Mouse (Mus musculus) Patski (cell line): ENCODE results near the gene Sdc4. TPM values are rescaled to one million over a fixed set of nuclear protein-coding genes. Genes with fewer than 3 reads are reported as not detected.

ENCODE experiments used
- ATAC-seq: fragments of 100-300 bp; one replicate; pipeline ENCODE4 v1.8.0; 2021
- CTCF ChIA-PET: fragments of 350-600 bp; sonication (Branson Sonifier 250); formaldehyde crosslinking; loops from one replicate; lab custom pipeline; 2022; ENCODE audit warnings: inconsistent platforms; lab: Charles Lee
- POLR2A ChIA-PET: fragments of 350-600 bp; sonication (Branson Sonifier 250); formaldehyde crosslinking; loops from one replicate; lab custom pipeline; 2022; ENCODE audit warnings: antibody characterized with exemption, inconsistent platforms; lab: Charles Lee
- DNase-seq: peaks from one replicate; pipeline ENCODE4 v3.0.0-alpha.2; 2011; ENCODE audit warnings: low read depth, low spot score
- H3K27me3 ChIP-seq: fragments of 371-371 bp; one replicate; pipeline ENCODE4 v1.5.1; 2021
- CTCF ChIP-seq: fragments of 100-300 bp; IDR thresholded peaks from one replicate; pipeline ENCODE4 v1.5.1; 2021
- in situ Hi-C: fragments of 300-500 bp; cut with MboI; formaldehyde crosslinking; loops from 3 replicates; pipeline ENCODE4 v1.11.1; 2018; ENCODE audit warnings: low pct_unique_long_range_greater_than_20kb, mixed read lengths
- polyA plus RNA-seq: library from polyadenylated mRNA; unstranded; gene quantifications from one replicate; pipeline ENCODE4 v1.2.3, GENCODE M21; 2021

The Sdc4 gene
- polyA plus RNA-seq, result 672 TPM

GRCm38 (mm10) chr2:164443460-164444000 is at the start of gene Sdc4:
Gene Sdc4, minus strand, starts transcription at chr2:164443887.
- CTCF ChIA-PET, result interaction anchor here (0.8 kb wide), 1 partner anchor 13 kb away, joined by 3 read pairs; the partner anchor contains the start of gene Sys1
- no peak for ATAC-seq
- in situ Hi-C loops, result no loop called here
- no peak for DNase-seq
- no peak for TF ChIP-seq CTCF
- POLR2A ChIA-PET, result interaction anchor here (1.0 to 9.4 kb wide), 4 partner anchors 11 to 75 kb away, joined by 3 to 110 read pairs (median 20); partner anchors contain the start of gene Sys1
- H3K27me3 ChIP-seq, result no peaks in the 10 kb centered on the region

GRCm38 (mm10) chr2:164487812-164488211 is 44.1 kb upstream of the Sdc4 start:
- TF ChIP-seq CTCF, result no peak
- ChIA-PET CTCF (interaction anchor here (1.2 to 2.3 kb wide), 3 partner anchors 8 to 30 kb away, joined by 3 to 7 read pairs (median 5); no protein-coding TSS in a partner anchor), POLR2A (interaction anchor here (0.5 to 1.3 kb wide), 2 partner anchors 9 to 24 kb away, joined by 4 to 5 read pairs; partner anchors contain the start of gene Pigt)
- DNase-seq (no peak), ATAC-seq (no peak)
- in situ Hi-C loops, result no loop called here
- no peaks in the 10 kb centered on the region for H3K27me3 ChIP-seq

- ChIA-PET POLR2A (interaction anchor here (1.3 to 1.7 kb wide), 2 partner anchors 22 to 24 kb away, joined by 4 to 6 read pairs; no protein-coding TSS in a partner anchor), CTCF (interaction anchor here (0.9 to 2.3 kb wide), 5 partner anchors 12 to 43 kb away, joined by 3 to 7 read pairs (median 4); no protein-coding TSS in a partner anchor)
- H3K27me3 ChIP-seq, result no peaks in the 10 kb centered on the region
- TF ChIP-seq CTCF, result no peak
- in situ Hi-C loops, result no loop called here
- no peak for DNase-seq
- peak; percentile 10 for ATAC-seq
Measured at GRCm38 (mm10) chr2:164487115-164487527, 43.4 kb upstream of the Sdc4 start.

GRCm38 (mm10) chr2:164486258-164487114 is 42.8 kb upstream of the Sdc4 start:
- no peak for TF ChIP-seq CTCF

GRCm38 (mm10) chr2:164485681-164486257 is 42.1 kb upstream of the Sdc4 start, which contains the start of gene Dbndd2:
Gene Dbndd2, plus strand, starts transcription at chr2:164486106.
- ChIA-PET CTCF (interaction anchor here (0.6 to 3.2 kb wide), 8 partner anchors 10 to 68 kb away, joined by 3 to 17 read pairs (median 4); partner anchors contain the start of gene Trp53tg5), POLR2A (interaction anchor here (1.0 to 2.6 kb wide), 6 partner anchors 11 to 46 kb away, joined by 3 to 10 read pairs (median 4); no protein-coding TSS in a partner anchor)
- no peak for DNase-seq
- in situ Hi-C loops, result no loop called here
- H3K27me3 ChIP-seq, result no peaks in the 10 kb centered on the region
- no peak for TF ChIP-seq CTCF
- peak; percentile 72 for ATAC-seq

More at GRCm38 (mm10) chr2:164486258-164487114, 42.8 kb upstream of the Sdc4 start:
- in situ Hi-C loops, result no loop called here
- peak; percentile 54 for ATAC-seq
- H3K27me3 ChIP-seq, result no peaks in the 10 kb centered on the region
- ChIA-PET CTCF (interaction anchor here (0.9 to 1.9 kb wide), 5 partner anchors 12 to 44 kb away, joined by 3 to 7 read pairs (median 4); no protein-coding TSS in a partner anchor), POLR2A (interaction anchor here (1.0 to 2.6 kb wide), 5 partner anchors 11 to 46 kb away, joined by 3 to 10 read pairs (median 4); no protein-coding TSS in a partner anchor)
- no peak for DNase-seq

- ATAC-seq, result no peak
- no peak for DNase-seq
- ChIA-PET CTCF (interaction anchor here (1.1 to 1.8 kb wide), 5 partner anchors 11 to 48 kb away, joined by 3 to 9 read pairs (median 4); partner anchors contain the start of gene Gm20458), POLR2A (no interaction called here)
- TF ChIP-seq CTCF, result no peak
- H3K27me3 ChIP-seq, result no peaks in the 10 kb centered on the region
- in situ Hi-C loops, result no loop called here
Measured at GRCm38 (mm10) chr2:164473624-164474023, 29.9 kb upstream of the Sdc4 start, which contains the start of gene Trp53tg5. Gene Trp53tg5, minus strand, starts transcription at chr2:164473724.

- ATAC-seq, result peak; percentile 44
- CTCF ChIA-PET, result interaction anchor here (0.6 to 2.3 kb wide), 17 partner anchors 9 to 99 kb away, joined by 3 to 17 read pairs (median 3); partner anchors contain the start of genes Dbndd2, Gm20458, Pigt and Sys1
- H3K27me3 ChIP-seq, result no peaks in the 10 kb centered on the region
- TF ChIP-seq CTCF, result peak; percentile 84
- no peak for DNase-seq
- POLR2A ChIA-PET, result interaction anchor here (0.9 to 1.2 kb wide), 2 partner anchors 24 to 28 kb away, joined by 3 read pairs; partner anchors contain the start of gene Pigt
- in situ Hi-C loops, result no loop called here
Measured at GRCm38 (mm10) chr2:164470254-164470653, 26.6 kb upstream of the Sdc4 start.

- no peak for TF ChIP-seq CTCF
- in situ Hi-C loops, result no loop called here
- no peak for DNase-seq
- no peak for ATAC-seq
- POLR2A ChIA-PET, result interaction anchor here (0.6 to 1.5 kb wide), 3 partner anchors 30 to 302 kb away, joined by 3 to 5 read pairs (median 3); no protein-coding TSS in a partner anchor
- no peaks in the 10 kb centered on the region for H3K27me3 ChIP-seq
- CTCF ChIA-PET, result interaction anchor here (1.0 to 5.1 kb wide), 4 partner anchors 18 to 52 kb away, joined by 3 to 19 read pairs (median 7); no protein-coding TSS in a partner anchor
Measured at GRCm38 (mm10) chr2:164466787-164467186, 23.1 kb upstream of the Sdc4 start.

GRCm38 (mm10) chr2:164465161-164465560 is 21.5 kb upstream of the Sdc4 start:
- TF ChIP-seq CTCF, result no peak
- H3K27me3 ChIP-seq, result no peaks in the 10 kb centered on the region
- no peak for DNase-seq
- ChIA-PET POLR2A (interaction anchor here (1.3 kb wide), 1 partner anchor 21 kb away, joined by 6 read pairs; the partner anchor contains the start of gene Dbndd2), CTCF (interaction anchor here (0.9 to 5.1 kb wide), 6 partner anchors 9 to 56 kb away, joined by 3 to 19 read pairs (median 4); partner anchors contain the start of gene Sys1)
- in situ Hi-C loops, result no loop called here
- ATAC-seq, result no peak
